Mouse (Mus musculus) thymus, adult 2 months (tissue): ENCODE results near the gene Polr2b.

Experiments used
- CTCF ChIP-seq: fragments of 200-500 bp; IDR thresholded peaks from 2 replicates; pipeline ENCODE4 v1.5.1; 2012; ENCODE audit warnings: mild to moderate bottlenecking, control low read depth, low read length, moderate library complexity, borderline replicate concordance; ENCODE audit not compliant: control insufficient read depth, poor library complexity, insufficient read depth; ENCODE audit errors: extremely low read depth
- POLR2A ChIP-seq: fragments of 200-500 bp; IDR thresholded peaks from 2 replicates; pipeline ENCODE4 v1.6.1; 2012; ENCODE audit warnings: mild to moderate bottlenecking, low read length, control low read depth, moderate library complexity; ENCODE audit not compliant: control insufficient read depth, poor library complexity, insufficient read depth; ENCODE audit errors: extremely low read depth

DNA sequence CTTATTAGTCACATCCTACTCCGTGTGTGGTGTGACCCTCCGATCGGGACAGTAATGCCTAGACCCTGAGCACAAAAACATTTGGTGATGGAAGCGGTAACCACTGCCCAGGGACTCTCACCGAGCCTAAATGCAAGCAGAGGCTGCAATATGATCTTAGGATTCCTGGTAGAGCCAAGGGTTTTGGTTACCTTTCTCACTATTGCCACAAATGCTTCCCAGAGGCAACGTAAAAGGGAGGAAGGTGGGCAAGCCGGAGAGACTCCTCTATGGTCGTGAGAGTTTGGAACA is 77.4 kb downstream of the Polr2b start:
- TF ChIP-seq POLR2A (no peak), CTCF (no peak)
